Mouse (Mus musculus): ENCODE data around the gene Zfp27. TPM values are rescaled to one million over a fixed set of nuclear protein-coding genes. Genes with fewer than 3 reads are reported as not detected.
"Not testable (repeated sequence)": the region's sequence is repeated elsewhere in the genome, so short reads cannot be mapped to it uniquely, and the experiment has no call there.

Gene Zfp27
- polyA plus RNA-seq, 1 experiment from 2014 or later: 12.8 TPM

GRCm38 (mm10) chr7:29907206-29907605, 834 bp upstream of the Zfp27 start:
- H3K9me3 ChIP-seq (ENCODE audit: control insufficient read depth, low read length): no peaks in the 10 kb centered on the region
- DNase-seq (ENCODE audit: low spot score): no peak
- H3K4me1 ChIP-seq (replicated peaks; ENCODE audit: control insufficient read depth, insufficient read depth, low read length): peaks cover 4% of the 10 kb centered on the region; the same call in 1 of the 2 replicates
- H3K4me3 ChIP-seq (ENCODE audit: low read depth, low read length): no peak overlapping the region
- 87% methylated on average over 5 of the region's 5 CpGs for WGBS
- peaks cover 4% of the 10 kb centered on the region; the same call in 1 of the 2 replicates for H3K36me3 ChIP-seq (ENCODE audit: control insufficient read depth, insufficient read depth, low read length)
- no peaks in the 10 kb centered on the region for H3K27me3 ChIP-seq (ENCODE audit: control insufficient read depth, insufficient read depth, low read length)
- ATAC-seq (ENCODE audit: low FRiP score): no peak
- no peak overlapping the region for H3K9ac ChIP-seq (ENCODE audit: low read depth, low read length)
- H3K4me2 ChIP-seq (replicated peaks; ENCODE audit: low read depth, low read length): no peak overlapping the region
- peak overlapping the region; percentile 98 for H3K27ac ChIP-seq (ENCODE audit: low read depth, low read length)

- H3K27ac ChIP-seq (ENCODE audit: low read depth, low read length): peak overlapping the region; percentile 98
- no peaks in the 10 kb centered on the region for H3K27me3 ChIP-seq (ENCODE audit: control insufficient read depth, insufficient read depth, low read length)
- ATAC-seq (ENCODE audit: low FRiP score): no peak
- DNase-seq (ENCODE audit: low spot score): no peak
- H3K4me3 ChIP-seq (ENCODE audit: low read depth, low read length): peak overlapping the region; percentile 48
- H3K4me1 ChIP-seq (replicated peaks; ENCODE audit: control insufficient read depth, insufficient read depth, low read length): peaks cover 4% of the 10 kb centered on the region; the same call in 1 of the 2 replicates
- H3K9ac ChIP-seq (ENCODE audit: low read depth, low read length): peak overlapping the region; percentile 65
- peak overlapping the region; percentile 50 for H3K4me2 ChIP-seq (replicated peaks; ENCODE audit: low read depth, low read length)
- 24% methylated on average over 8 of the region's 8 CpGs for WGBS
- no peaks in the 10 kb centered on the region for H3K9me3 ChIP-seq (ENCODE audit: control insufficient read depth, low read length)
- no peaks in the 10 kb centered on the region for H3K36me3 ChIP-seq (ENCODE audit: control insufficient read depth, insufficient read depth, low read length)
Observed at GRCm38 (mm10) chr7:29906682-29907058, 298 bp upstream of the Zfp27 start.

- DNase-seq (ENCODE audit: low spot score) (no peak), ATAC-seq (ENCODE audit: low FRiP score) (no peak)
- H3K4me3 ChIP-seq (ENCODE audit: low read depth, low read length): no peak overlapping the region
- H3K36me3 ChIP-seq (ENCODE audit: control insufficient read depth, insufficient read depth, low read length): 0 out of 2 replicates have a peak, but pooled peaks cover 2% of the 10 kb centered on the region
- no peaks in the 10 kb centered on the region for H3K27me3 ChIP-seq (ENCODE audit: control insufficient read depth, insufficient read depth, low read length)
- H3K9me3 ChIP-seq (ENCODE audit: control insufficient read depth, low read length): no peaks in the 10 kb centered on the region
- H3K27ac ChIP-seq (ENCODE audit: low read depth, low read length): no peak overlapping the region
- WGBS: 95% methylated on average over 4 of the region's 4 CpGs
- no peak overlapping the region for H3K9ac ChIP-seq (ENCODE audit: low read depth, low read length)
- no peaks in the 10 kb centered on the region for H3K4me1 ChIP-seq (replicated peaks; ENCODE audit: control insufficient read depth, insufficient read depth, low read length)
- no peak overlapping the region for H3K4me2 ChIP-seq (replicated peaks; ENCODE audit: low read depth, low read length)
Observed at GRCm38 (mm10) chr7:29904101-29904500, 2.3 kb downstream of the Zfp27 start.

- WGBS: 95% methylated on average over 4 of the region's 4 CpGs
Observed at GRCm38 (mm10) chr7:29898351-29898750, 8.0 kb downstream of the Zfp27 start.

GRCm38 (mm10) chr7:29892756-29893155, 13.6 kb downstream of the Zfp27 start:
- no peaks in the 10 kb centered on the region for H3K27me3 ChIP-seq (ENCODE audit: control insufficient read depth, insufficient read depth, low read length)
- H3K27ac ChIP-seq (ENCODE audit: low read depth, low read length): no peak overlapping the region
- DNase-seq (ENCODE audit: low spot score) (no peak), ATAC-seq (ENCODE audit: low FRiP score) (no peak)
- peaks cover 41% of the 10 kb centered on the region for H3K36me3 ChIP-seq (ENCODE audit: control insufficient read depth, insufficient read depth, low read length)
- H3K4me3 ChIP-seq (ENCODE audit: low read depth, low read length): no peak overlapping the region
- no peaks in the 10 kb centered on the region for H3K4me1 ChIP-seq (replicated peaks; ENCODE audit: control insufficient read depth, insufficient read depth, low read length)
- no peak overlapping the region for H3K9ac ChIP-seq (ENCODE audit: low read depth, low read length)
- 95% methylated on average over 4 of the region's 4 CpGs for WGBS
- H3K4me2 ChIP-seq (replicated peaks; ENCODE audit: low read depth, low read length): no peak overlapping the region
- H3K9me3 ChIP-seq (ENCODE audit: control insufficient read depth, low read length): peaks cover 22% of the 10 kb centered on the region

More at GRCm38 (mm10) chr7:29898351-29898750, 8.0 kb downstream of the Zfp27 start:
- H3K9me3 ChIP-seq (ENCODE audit: control insufficient read depth, low read length): peaks cover 24% of the 10 kb centered on the region
- H3K9ac ChIP-seq (ENCODE audit: low read depth, low read length): no peak overlapping the region
- peaks cover 39% of the 10 kb centered on the region for H3K36me3 ChIP-seq (ENCODE audit: control insufficient read depth, insufficient read depth, low read length)
- H3K4me1 ChIP-seq (replicated peaks; ENCODE audit: control insufficient read depth, insufficient read depth, low read length): no peaks in the 10 kb centered on the region
- no peak for ATAC-seq (ENCODE audit: low FRiP score)
- H3K4me2 ChIP-seq (replicated peaks; ENCODE audit: low read depth, low read length): no peak overlapping the region
- H3K27ac ChIP-seq (ENCODE audit: low read depth, low read length): no peak overlapping the region
- no peak for DNase-seq (ENCODE audit: low spot score)
- no peak overlapping the region for H3K4me3 ChIP-seq (ENCODE audit: low read depth, low read length)
- no peaks in the 10 kb centered on the region for H3K27me3 ChIP-seq (ENCODE audit: control insufficient read depth, insufficient read depth, low read length)

GRCm38 (mm10) chr7:29890501-29890900, 15.9 kb downstream of the Zfp27 start:
- WGBS: 93% methylated on average over 7 of the region's 7 CpGs
- Histone ChIP-seq H3K9ac (ENCODE audit: low read depth, low read length) (no peak overlapping the region), H3K9me3 (ENCODE audit: control insufficient read depth, low read length) (peaks cover 23% of the 10 kb centered on the region), H3K36me3 (ENCODE audit: control insufficient read depth, insufficient read depth, low read length) (peaks cover 35% of the 10 kb centered on the region), H3K27ac (ENCODE audit: low read depth, low read length) (no peak overlapping the region), H3K4me3 (ENCODE audit: low read depth, low read length) (no peak overlapping the region), H3K4me2 (replicated peaks; ENCODE audit: low read depth, low read length) (no peak overlapping the region), H3K4me1 (replicated peaks; ENCODE audit: control insufficient read depth, insufficient read depth, low read length) (no peaks in the 10 kb centered on the region), H3K27me3 (ENCODE audit: control insufficient read depth, insufficient read depth, low read length) (no peaks in the 10 kb centered on the region)
- DNase-seq (ENCODE audit: low spot score) (no peak), ATAC-seq (ENCODE audit: low FRiP score) (no peak)

GRCm38 (mm10) chr7:29880916-29881315, 25.5 kb downstream of the Zfp27 start:
- Histone ChIP-seq H3K27ac (ENCODE audit: low read depth, low read length) (no peak overlapping the region), H3K9ac (ENCODE audit: low read depth, low read length) (no peak overlapping the region), H3K4me2 (replicated peaks; ENCODE audit: low read depth, low read length) (no peak overlapping the region), H3K4me3 (ENCODE audit: low read depth, low read length) (no peak overlapping the region), H3K27me3 (ENCODE audit: control insufficient read depth, insufficient read depth, low read length) (no peaks in the 10 kb centered on the region), H3K36me3 (ENCODE audit: control insufficient read depth, insufficient read depth, low read length) (0 out of 2 replicates have a peak, but pooled peaks cover 4% of the 10 kb centered on the region), H3K9me3 (ENCODE audit: control insufficient read depth, low read length) (no peaks in the 10 kb centered on the region), H3K4me1 (replicated peaks; ENCODE audit: control insufficient read depth, insufficient read depth, low read length) (no peaks in the 10 kb centered on the region)
- no peak for ATAC-seq (ENCODE audit: low FRiP score)
- WGBS: 93% methylated on average over 7 of the region's 7 CpGs
- no peak for DNase-seq (ENCODE audit: low spot score)

- H3K9ac ChIP-seq (ENCODE audit: low read depth, low read length): no peak overlapping the region
- peaks cover 7% of the 10 kb centered on the region; the same call in 1 of the 2 replicates for H3K9me3 ChIP-seq (ENCODE audit: control insufficient read depth, low read length)
- DNase-seq (ENCODE audit: low spot score) (no peak), ATAC-seq (ENCODE audit: low FRiP score) (no peak)
- H3K27me3 ChIP-seq (ENCODE audit: control insufficient read depth, insufficient read depth, low read length): no peaks in the 10 kb centered on the region
- no peaks in the 10 kb centered on the region for H3K4me1 ChIP-seq (replicated peaks; ENCODE audit: control insufficient read depth, insufficient read depth, low read length)
- WGBS: 83% methylated on average over 7 of the region's 7 CpGs
- H3K36me3 ChIP-seq (ENCODE audit: control insufficient read depth, insufficient read depth, low read length): peaks cover 12% of the 10 kb centered on the region
- H3K27ac ChIP-seq (ENCODE audit: low read depth, low read length): no peak overlapping the region
- no peak overlapping the region for H3K4me2 ChIP-seq (replicated peaks; ENCODE audit: low read depth, low read length)
- no peak overlapping the region for H3K4me3 ChIP-seq (ENCODE audit: low read depth, low read length)
Observed at GRCm38 (mm10) chr7:29880056-29880455, 26.3 kb downstream of the Zfp27 start.

- 90% methylated on average over 9 of the region's 9 CpGs for WGBS
- not testable (repeated sequence) for H3K4me1 ChIP-seq (replicated peaks; ENCODE audit: control insufficient read depth, insufficient read depth, low read length); DNase-seq (ENCODE audit: low spot score); H3K9ac ChIP-seq (ENCODE audit: low read depth, low read length); H3K4me2 ChIP-seq (replicated peaks; ENCODE audit: low read depth, low read length); ATAC-seq (ENCODE audit: low FRiP score); H3K27me3 ChIP-seq (ENCODE audit: control insufficient read depth, insufficient read depth, low read length); H3K27ac ChIP-seq (ENCODE audit: low read depth, low read length); H3K4me3 ChIP-seq (ENCODE audit: low read depth, low read length)
- H3K36me3 ChIP-seq (ENCODE audit: control insufficient read depth, insufficient read depth, low read length): peaks cover 21% of the 10 kb centered on the region
- peaks cover 12% of the 10 kb centered on the region; the same call in 1 of the 2 replicates for H3K9me3 ChIP-seq (ENCODE audit: control insufficient read depth, low read length)
Observed at GRCm38 (mm10) chr7:29877561-29877960, 28.8 kb downstream of the Zfp27 start.

Measured in hindbrain, embryonic 11.5 days (tissue).